8 mouse cellular contexts compared by ENCODE assay signal in the genomic region with DNA sequence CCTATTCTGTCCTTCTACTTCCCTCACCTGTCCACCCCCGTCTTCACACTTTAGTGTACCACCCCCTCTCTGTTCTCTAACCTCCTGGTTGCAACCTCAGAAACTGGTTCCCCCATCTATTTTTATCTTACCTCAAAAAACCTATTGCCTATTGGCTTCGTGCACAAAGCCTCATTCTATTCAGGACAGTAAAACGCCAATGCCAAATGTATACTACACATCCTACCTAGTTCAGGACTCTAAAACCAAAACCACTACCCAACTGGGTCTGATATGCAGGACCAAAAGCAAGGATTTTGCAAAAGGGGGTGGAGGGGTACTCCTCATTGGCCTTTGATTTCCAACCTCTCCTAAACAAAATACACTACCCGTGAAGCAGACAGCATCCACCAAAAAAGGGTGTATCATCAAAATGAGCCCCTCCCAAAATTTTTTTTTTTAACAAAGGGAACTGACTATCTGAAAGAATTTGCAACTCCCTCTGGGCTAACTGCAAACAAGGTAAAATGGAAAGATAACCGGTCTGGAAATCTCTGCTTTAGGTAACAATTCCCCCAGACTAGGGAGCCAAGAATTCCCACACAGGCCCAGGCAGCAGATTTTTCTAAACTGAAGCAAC. TPM values are rescaled to one million over a fixed set of nuclear protein-coding genes. Genes with fewer than 3 reads are reported as not detected.
DNase-seq lines count a peak whose midpoint lies in the region; ATAC-seq and TF ChIP-seq lines count a peak whose summit lies in the region.

No protein-coding gene starts in this region.

- H3K9ac ChIP-seq in heart, embryonic 15.5 days: peak overlapping the region; percentile 78
- H3K9ac ChIP-seq in MEL (ENCODE audit: control insufficient read depth, low read depth, low read length, poor library complexity, severe bottlenecking): peak overlapping the region; percentile 90
- H3K9ac ChIP-seq in midbrain, embryonic 12.5 days (replicated peaks): peak overlapping the region; percentile 87; the same call in 1 of the 2 replicates

- WGBS in heart, embryonic 15.5 days: 41% methylated on average over 5 of the region's 5 CpGs
- 52% methylated on average over 5 of the region's 5 CpGs for WGBS in hindbrain, embryonic 10.5 days
- WGBS in midbrain, embryonic 12.5 days: 46% methylated on average over 5 of the region's 5 CpGs

- ATAC-seq in heart, embryonic 15.5 days (replicated peaks; ENCODE audit: insufficient number of reproducible peaks, insufficient read depth, low FRiP score, low read depth): no peak
- no peak for ATAC-seq in midbrain, embryonic 12.5 days (ENCODE audit: low FRiP score, low read depth)

- H3K79me2 ChIP-seq in MEL (ENCODE audit: control insufficient read depth, insufficient read depth, low read length, poor library complexity): peaks cover 39% of the 10 kb centered on the region

- intact Hi-C loops in heart, postnatal 10 days (cut with DNase I): loop anchor here (5.0 kb wide), 1 partner anchor 41 kb away; no protein-coding TSS in a partner anchor

- no peak for DNase-seq in heart, postnatal 10 days
- DNase-seq in MEL (ENCODE audit: low read depth, low spot score): no peak
- DNase-seq in hindbrain, embryonic 10.5 days (ENCODE audit: low spot score): no peak
- DNase-seq in thymus, postnatal 14 days: no peak
- DNase-seq in left cerebral cortex, adult 8-10 months (ENCODE audit: low spot score in 2 of 2): no peak
- DNase-seq in frontal cortex, postnatal 10 days (ENCODE audit: low spot score in 2 of 2): no peak

- TF ChIP-seq CTCF in MEL (IDR thresholded peaks at IDR 0.05 in 2 of 3, conservative IDR thresholded peaks at IDR 0.05 in 1 of 3; ENCODE audit: control insufficient read depth in 1 of 3, insufficient read depth in 1 of 3, low read depth in 2 of 3, low read length in 3 of 3, poor library complexity in 1 of 3, severe bottlenecking in 1 of 3): no peak

- H3K27ac ChIP-seq in heart, embryonic 15.5 days: peak overlapping the region; percentile 93; the same call in 1 of the 2 replicates
- no peak overlapping the region for H3K27ac ChIP-seq in MEL (ENCODE audit: control insufficient read depth, low read depth, low read length)
- peak overlapping the region; percentile 97 for H3K27ac ChIP-seq in hindbrain, embryonic 10.5 days
- no peak overlapping the region for H3K27ac ChIP-seq in midbrain, embryonic 12.5 days (replicated peaks)

- no peak for TF ChIP-seq POLR2A in MEL (IDR thresholded peaks at IDR 0.05; ENCODE audit: control insufficient read depth in 1 of 2, insufficient read depth in 1 of 2, low read depth in 1 of 2, low read length in 2 of 2, poor library complexity in 1 of 2)

- 0 out of 4 replicates have a peak, but pooled peaks of 1 of the 2 experiments have one; percentile 7 for TF ChIP-seq EP300 in MEL (IDR thresholded peaks at IDR 0.05; ENCODE audit: low read depth in 1 of 2, low read length in 2 of 2)

- H3K36me3 ChIP-seq in heart, embryonic 15.5 days: no peaks in the 10 kb centered on the region
- H3K36me3 ChIP-seq in MEL (ENCODE audit: control insufficient read depth in 1 of 2, insufficient read depth in 2 of 2, low read length in 2 of 2): peaks cover 8 to 26% of the 10 kb centered on the region in 2 experiments
- peaks cover 12% of the 10 kb centered on the region for H3K36me3 ChIP-seq in hindbrain, embryonic 10.5 days
- peaks cover 4% of the 10 kb centered on the region; the same call in 1 of the 2 replicates for H3K36me3 ChIP-seq in midbrain, embryonic 12.5 days

- H3K4me1 ChIP-seq in heart, embryonic 15.5 days (replicated peaks): peaks cover 24% of the 10 kb centered on the region
- H3K4me1 ChIP-seq in MEL (ENCODE audit: control insufficient read depth in 1 of 2, insufficient read depth in 2 of 2, low read length in 2 of 2): peaks cover 6 to 19% of the 10 kb centered on the region in 2 experiments
- peaks cover 31% of the 10 kb centered on the region for H3K4me1 ChIP-seq in hindbrain, embryonic 10.5 days (replicated peaks)
- peaks cover 23% of the 10 kb centered on the region for H3K4me1 ChIP-seq in midbrain, embryonic 12.5 days

- peak overlapping the region; percentile 82 for H3K4me2 ChIP-seq in heart, embryonic 15.5 days
- peak overlapping the region; percentile 78 for H3K4me2 ChIP-seq in midbrain, embryonic 12.5 days (replicated peaks)

- H3K27me3 ChIP-seq in heart, embryonic 15.5 days: no peaks in the 10 kb centered on the region
- no peaks in the 10 kb centered on the region for H3K27me3 ChIP-seq in MEL (ENCODE audit: control insufficient read depth in 1 of 2, insufficient read depth in 2 of 2, low read length in 2 of 2)
- no peaks in the 10 kb centered on the region for H3K27me3 ChIP-seq in hindbrain, embryonic 10.5 days (ENCODE audit: insufficient read depth, poor library complexity, severe bottlenecking)
- H3K27me3 ChIP-seq in midbrain, embryonic 12.5 days: no peaks in the 10 kb centered on the region

- peak overlapping the region; percentile 66 for H3K4me3 ChIP-seq in heart, embryonic 15.5 days
- peak overlapping the region; percentile 68 to 88 for H3K4me3 ChIP-seq in MEL (ENCODE audit: control insufficient read depth in 1 of 2, insufficient read depth in 1 of 2, low read depth in 2 of 2, low read length in 2 of 2)
- peak overlapping the region; percentile 81 for H3K4me3 ChIP-seq in hindbrain, embryonic 10.5 days
- H3K4me3 ChIP-seq in midbrain, embryonic 12.5 days: peak overlapping the region; percentile 88

- H3K9me3 ChIP-seq in heart, embryonic 15.5 days (replicated peaks): no peaks in the 10 kb centered on the region
- no peaks in the 10 kb centered on the region for H3K9me3 ChIP-seq in MEL (replicated peaks; ENCODE audit: insufficient read depth, low read length)
- no peaks in the 10 kb centered on the region for H3K9me3 ChIP-seq in hindbrain, embryonic 10.5 days
- H3K9me3 ChIP-seq in midbrain, embryonic 12.5 days: no peaks in the 10 kb centered on the region

- no peak for TF ChIP-seq RAD21 in MEL (IDR thresholded peaks at IDR 0.05; ENCODE audit: low read depth, low read length)

TF ChIP-seq in MEL, 35 proteins besides CTCF, POLR2A, EP300 and RAD21:
- no peak; the same call in 1 of the 2 replicates for TF ChIP-seq NELFE (IDR thresholded peaks at IDR 0.05; ENCODE audit: low read depth, low read length)
- TF ChIP-seq ZNF384 (IDR thresholded peaks at IDR 0.05; ENCODE audit: low read depth, low read length): peak; percentile 50; the same call in 1 of the 2 replicates

RNA-seq across cellular contexts. Expression of a gene that starts 1.4 kb away (rescaled TPM):
- 10.8 and 13.2 TPM in 2 replicates for polyA plus RNA-seq in heart, embryonic 15.5 days (2015; fragmentation: Nextera tagmentation; extraction: Ambion mirVana)
- total RNA-seq in heart, postnatal 10 days (2021): 10 to 100 TPM; 18.0 to 21.7 TPM
- 11.6 and 14.2 TPM in 2 replicates for total RNA-seq in MEL (2012; rRNA removed)
- 10 to 100 TPM in 1 of 2 experiments, not detected in 1; 28.3 TPM for polyA plus RNA-seq in MEL (2012; ENCODE audit: insufficient read depth in 1 of 2, insufficient read length in 2 of 2, low read depth in 1 of 2, low replicate concordance in 2 of 2, missing spikeins in 1 of 2)
- polyA plus RNA-seq in hindbrain, embryonic 10.5 days (2016; fragmentation: Nextera tagmentation; extraction: Ambion mirVana): 21.5 and 26.3 TPM in 2 replicates
- polyA plus RNA-seq in midbrain, embryonic 12.5 days (2016; fragmentation: Nextera tagmentation; extraction: Ambion mirVana): 28.4 and 31.3 TPM in 2 replicates
- 10 to 100 TPM; 44.1 to 52.8 (median 46.3) TPM for total RNA-seq in left cerebral cortex, adult 8-10 months (2022)

RNA-seq across cellular contexts. Expression of a gene that starts 1.4 kb away (rescaled TPM):
- polyA plus RNA-seq in heart, embryonic 15.5 days (2015; fragmentation: Nextera tagmentation; extraction: Ambion mirVana): 40.8 and 48.8 TPM in 2 replicates
- 10 to 100 TPM; 38.8 to 39.2 TPM for total RNA-seq in heart, postnatal 10 days (2021)
- total RNA-seq in MEL (2012; rRNA removed): 89.5 and 113 TPM in 2 replicates
- 100 to 1,000 TPM; 179 to 539 TPM for polyA plus RNA-seq in MEL (2012; ENCODE audit: insufficient read depth in 1 of 2, insufficient read length in 2 of 2, low read depth in 1 of 2, low replicate concordance in 2 of 2, missing spikeins in 1 of 2)
- polyA plus RNA-seq in hindbrain, embryonic 10.5 days (2016; fragmentation: Nextera tagmentation; extraction: Ambion mirVana): 104 and 109 TPM in 2 replicates
- 104 and 108 TPM in 2 replicates for polyA plus RNA-seq in midbrain, embryonic 12.5 days (2016; fragmentation: Nextera tagmentation; extraction: Ambion mirVana)
- 10 to 100 TPM; 90.5 to 98.5 (median 96.4) TPM for total RNA-seq in left cerebral cortex, adult 8-10 months (2022)

RNA-seq across cellular contexts. Expression of a gene that starts 51.4 kb away (rescaled TPM):
- polyA plus RNA-seq in heart, embryonic 15.5 days (2015; fragmentation: Nextera tagmentation; extraction: Ambion mirVana): 12.2 and 12.3 TPM in 2 replicates
- 100 to 1,000 TPM; 162 to 167 TPM for total RNA-seq in heart, postnatal 10 days (2021)
- total RNA-seq in MEL (2012; rRNA removed): 15.5 and 15.8 TPM in 2 replicates
- polyA plus RNA-seq in MEL (2012; ENCODE audit: insufficient read depth in 1 of 2, insufficient read length in 2 of 2, low read depth in 1 of 2, low replicate concordance in 2 of 2, missing spikeins in 1 of 2): 100 to 1,000 TPM in 1 of 2 experiments, 10 to 100 TPM in 1; 35.9 to 123 TPM
- polyA plus RNA-seq in hindbrain, embryonic 10.5 days (2016; fragmentation: Nextera tagmentation; extraction: Ambion mirVana): 0.72 and 1.8 TPM in 2 replicates
- polyA plus RNA-seq in midbrain, embryonic 12.5 days (2016; fragmentation: Nextera tagmentation; extraction: Ambion mirVana): 1.3 and 1.8 TPM in 2 replicates
- total RNA-seq in left cerebral cortex, adult 8-10 months (2022): 10 to 100 TPM; 59.2 to 67.3 (median 62.3) TPM

Comparison
In these comparisons a context has a peak if more than half of its experiments do, and no peak if none do; other contexts are left out.
1. H3K27ac ChIP-seq: peak in heart, embryonic 15.5 days (single experiment) and hindbrain, embryonic 10.5 days (single experiment); none in MEL (single experiment) and midbrain, embryonic 12.5 days (single experiment).
2. Peak in every context shown above with its lines, with median percentiles within 50 percentile points of each other: H3K4me3 ChIP-seq and H3K9ac ChIP-seq.